Mouse (Mus musculus): ENCODE measurements around the gene Cog2. TPM values are rescaled to one million over a fixed set of nuclear protein-coding genes. Genes with fewer than 3 reads are reported as not detected.

The Cog2 gene
- polyA plus RNA-seq, 1 experiment from 2014 or later: 20.6 TPM

- TF ChIP-seq CTCF (IDR thresholded peaks at IDR 0.05; ENCODE audit: low read depth): peak; percentile 30; the same call in 1 of the 2 replicates
- 75% methylated on average over 7 of the region's 7 CpGs for WGBS
- H3K27ac ChIP-seq (ENCODE audit: low read depth, low read length): no peak overlapping the region
- H3K36me3 ChIP-seq (ENCODE audit: control insufficient read depth, insufficient read depth): no peaks in the 10 kb centered on the region
- no peaks in the 10 kb centered on the region for H3K9me3 ChIP-seq (ENCODE audit: control insufficient read depth)
- H3K9ac ChIP-seq (ENCODE audit: low read depth, low read length): no peak overlapping the region
- H3K4me2 ChIP-seq (replicated peaks; ENCODE audit: low read depth): no peak overlapping the region
- no peaks in the 10 kb centered on the region for H3K27me3 ChIP-seq (replicated peaks; ENCODE audit: control insufficient read depth, insufficient read depth, low read length)
- no peaks in the 10 kb centered on the region for H3K4me1 ChIP-seq (replicated peaks; ENCODE audit: control insufficient read depth, insufficient read depth, low read length)
- H3K4me3 ChIP-seq (ENCODE audit: low read depth, low read length): no peak overlapping the region
- ATAC-seq: no peak
These were observed 37.0 kb upstream of the Cog2 start for GRCm38 (mm10) chr8:124483356-124484115.

- no peaks in the 10 kb centered on the region for H3K36me3 ChIP-seq (ENCODE audit: control insufficient read depth, insufficient read depth)
- H3K4me1 ChIP-seq (replicated peaks; ENCODE audit: control insufficient read depth, insufficient read depth, low read length): no peaks in the 10 kb centered on the region
- no peak overlapping the region for H3K27ac ChIP-seq (ENCODE audit: low read depth, low read length)
- H3K4me3 ChIP-seq (ENCODE audit: low read depth, low read length): no peak overlapping the region
- no peaks in the 10 kb centered on the region for H3K9me3 ChIP-seq (ENCODE audit: control insufficient read depth)
- H3K4me2 ChIP-seq (replicated peaks; ENCODE audit: low read depth): no peak overlapping the region
- WGBS: 91% methylated on average over 6 of the region's 6 CpGs
- H3K27me3 ChIP-seq (replicated peaks; ENCODE audit: control insufficient read depth, insufficient read depth, low read length): no peaks in the 10 kb centered on the region
- TF ChIP-seq CTCF (IDR thresholded peaks at IDR 0.05; ENCODE audit: low read depth): no peak
- no peak for ATAC-seq
- H3K9ac ChIP-seq (ENCODE audit: low read depth, low read length): no peak overlapping the region
These were observed 31.3 kb upstream of the Cog2 start for GRCm38 (mm10) chr8:124489311-124489710.

GRCm38 (mm10) chr8:124489786-124490185 is 30.8 kb upstream of the Cog2 start:
- no peak overlapping the region for H3K9ac ChIP-seq (ENCODE audit: low read depth, low read length)
- no peaks in the 10 kb centered on the region for H3K4me1 ChIP-seq (replicated peaks; ENCODE audit: control insufficient read depth, insufficient read depth, low read length)
- no peak overlapping the region for H3K4me2 ChIP-seq (replicated peaks; ENCODE audit: low read depth)
- H3K27me3 ChIP-seq (replicated peaks; ENCODE audit: control insufficient read depth, insufficient read depth, low read length): no peaks in the 10 kb centered on the region
- WGBS: 90% methylated on average over 6 of the region's 6 CpGs
- ATAC-seq: no peak
- no peak overlapping the region for H3K4me3 ChIP-seq (ENCODE audit: low read depth, low read length)
- no peaks in the 10 kb centered on the region for H3K9me3 ChIP-seq (ENCODE audit: control insufficient read depth)
- H3K27ac ChIP-seq (ENCODE audit: low read depth, low read length): no peak overlapping the region
- no peaks in the 10 kb centered on the region for H3K36me3 ChIP-seq (ENCODE audit: control insufficient read depth, insufficient read depth)
- TF ChIP-seq CTCF (IDR thresholded peaks at IDR 0.05; ENCODE audit: low read depth): no peak; the same call in 1 of the 2 replicates

- Histone ChIP-seq H3K27me3 (replicated peaks; ENCODE audit: control insufficient read depth, insufficient read depth, low read length) (no peaks in the 10 kb centered on the region), H3K4me1 (replicated peaks; ENCODE audit: control insufficient read depth, insufficient read depth, low read length) (no peaks in the 10 kb centered on the region), H3K9ac (ENCODE audit: low read depth, low read length) (no peak overlapping the region), H3K4me3 (ENCODE audit: low read depth, low read length) (no peak overlapping the region), H3K36me3 (ENCODE audit: control insufficient read depth, insufficient read depth) (no peaks in the 10 kb centered on the region), H3K4me2 (replicated peaks; ENCODE audit: low read depth) (no peak overlapping the region), H3K9me3 (ENCODE audit: control insufficient read depth) (no peaks in the 10 kb centered on the region), H3K27ac (ENCODE audit: low read depth, low read length) (no peak overlapping the region)
- WGBS: 74% methylated on average over 3 of the region's 3 CpGs
- no peak for TF ChIP-seq CTCF (IDR thresholded peaks at IDR 0.05; ENCODE audit: low read depth)
- ATAC-seq: no peak
These were observed 26.2 kb upstream of the Cog2 start for GRCm38 (mm10) chr8:124494397-124494796.

GRCm38 (mm10) chr8:124494955-124495354 is 25.6 kb upstream of the Cog2 start:
- H3K9ac ChIP-seq (ENCODE audit: low read depth, low read length): no peak overlapping the region
- no peaks in the 10 kb centered on the region for H3K4me1 ChIP-seq (replicated peaks; ENCODE audit: control insufficient read depth, insufficient read depth, low read length)
- no peak for ATAC-seq
- 72% methylated on average over 15 of the region's 15 CpGs for WGBS
- H3K4me2 ChIP-seq (replicated peaks; ENCODE audit: low read depth): no peak overlapping the region
- H3K36me3 ChIP-seq (ENCODE audit: control insufficient read depth, insufficient read depth): no peaks in the 10 kb centered on the region
- no peaks in the 10 kb centered on the region for H3K27me3 ChIP-seq (replicated peaks; ENCODE audit: control insufficient read depth, insufficient read depth, low read length)
- no peak for TF ChIP-seq CTCF (IDR thresholded peaks at IDR 0.05; ENCODE audit: low read depth)
- H3K27ac ChIP-seq (ENCODE audit: low read depth, low read length): no peak overlapping the region
- H3K4me3 ChIP-seq (ENCODE audit: low read depth, low read length): no peak overlapping the region
- H3K9me3 ChIP-seq (ENCODE audit: control insufficient read depth): no peaks in the 10 kb centered on the region

- no peak overlapping the region for H3K4me3 ChIP-seq (ENCODE audit: low read depth, low read length)
- no peaks in the 10 kb centered on the region for H3K27me3 ChIP-seq (replicated peaks; ENCODE audit: control insufficient read depth, insufficient read depth, low read length)
- no peaks in the 10 kb centered on the region for H3K4me1 ChIP-seq (replicated peaks; ENCODE audit: control insufficient read depth, insufficient read depth, low read length)
- no peak for TF ChIP-seq CTCF (IDR thresholded peaks at IDR 0.05; ENCODE audit: low read depth)
- ATAC-seq: no peak
- no peak overlapping the region for H3K27ac ChIP-seq (ENCODE audit: low read depth, low read length)
- no peak overlapping the region for H3K4me2 ChIP-seq (replicated peaks; ENCODE audit: low read depth)
- H3K9me3 ChIP-seq (ENCODE audit: control insufficient read depth): no peaks in the 10 kb centered on the region
- no peaks in the 10 kb centered on the region for H3K36me3 ChIP-seq (ENCODE audit: control insufficient read depth, insufficient read depth)
- WGBS: 43% methylated on average over 11 of the region's 11 CpGs
- H3K9ac ChIP-seq (ENCODE audit: low read depth, low read length): no peak overlapping the region
These were observed 24.9 kb upstream of the Cog2 start for GRCm38 (mm10) chr8:124495676-124496075.
